Mouse (Mus musculus): ENCODE measurements at regions not wholly inside any gene's neighbourhood (a gene's known extent, or its start where the extent isn't known, plus 50 kb on each side); places are given as distances from the start of the nearest gene placed in this dataset.

GRCm38 (mm10) chr7:67426076-67426475, 53.4 kb upstream of the Mef2a start:
- peaks cover 4% of the 10 kb centered on the region; the same call in 1 of the 2 replicates for H3K4me1 ChIP-seq
- H3K4me2 ChIP-seq = no peak overlapping the region
- ATAC-seq (ENCODE audit: insufficient number of reproducible peaks, insufficient read depth, low FRiP score, low TSS enrichment, low read depth) = no peak
- H3K27me3 ChIP-seq = no peaks in the 10 kb centered on the region
- H3K9me3 ChIP-seq = no peaks in the 10 kb centered on the region
- no peaks in the 10 kb centered on the region for H3K36me3 ChIP-seq
- no peak overlapping the region for H3K27ac ChIP-seq
- no peak overlapping the region for H3K4me3 ChIP-seq
- H3K9ac ChIP-seq = no peak overlapping the region

DNA sequence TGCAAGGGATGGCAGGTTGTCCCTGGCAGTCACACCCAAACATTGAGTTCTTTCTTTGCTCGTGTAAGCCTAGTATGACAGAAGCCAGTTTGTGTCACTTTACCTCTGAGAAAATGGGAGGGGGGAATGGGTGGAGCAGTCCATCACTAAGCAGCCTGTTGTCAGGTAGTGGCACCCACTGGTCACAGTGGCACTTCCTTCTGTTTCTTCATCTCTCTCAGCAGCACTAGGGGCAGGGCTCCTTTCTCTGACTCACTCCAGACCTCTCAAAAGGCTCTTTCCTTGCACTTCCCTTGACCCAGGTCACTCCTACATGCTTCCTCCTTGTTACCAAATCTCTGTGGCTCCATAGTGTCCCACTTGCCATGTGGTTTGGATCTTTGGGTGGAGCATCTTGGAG, 52.9 kb upstream of the Mef2a start:
- 67% methylated on average over 1 of the region's 1 CpGs for WGBS
- H3K27me3 ChIP-seq = no peaks in the 10 kb centered on the region
- H3K27ac ChIP-seq = no peak overlapping the region
- H3K9ac ChIP-seq = no peak overlapping the region
- no peak overlapping the region for H3K4me2 ChIP-seq
- H3K36me3 ChIP-seq = no peaks in the 10 kb centered on the region
- H3K4me1 ChIP-seq = peaks cover 4% of the 10 kb centered on the region; the same call in 1 of the 2 replicates
- H3K4me3 ChIP-seq = no peak overlapping the region
- no peaks in the 10 kb centered on the region for H3K9me3 ChIP-seq
- ATAC-seq (ENCODE audit: insufficient number of reproducible peaks, insufficient read depth, low FRiP score, low TSS enrichment, low read depth) = no peak

- Histone ChIP-seq H3K4me3 (no peak overlapping the region), H3K27me3 (no peaks in the 10 kb centered on the region), H3K36me3 (no peaks in the 10 kb centered on the region), H3K27ac (no peak overlapping the region), H3K4me1 (peaks cover 4% of the 10 kb centered on the region; the same call in 1 of the 2 replicates), H3K9me3 (no peaks in the 10 kb centered on the region), H3K9ac (no peak overlapping the region), H3K4me2 (no peak overlapping the region)
- 68% methylated on average over 8 of the region's 8 CpGs for WGBS
- no peak for ATAC-seq (ENCODE audit: insufficient number of reproducible peaks, insufficient read depth, low FRiP score, low TSS enrichment, low read depth)
These were observed 52.3 kb upstream of the Mef2a start for GRCm38 (mm10) chr7:67424810-67425485.
